Mouse (Mus musculus) CH12.LX (cell line): Measurements from ENCODE around the gene Actn4. TPM values are rescaled to one million over a fixed set of nuclear protein-coding genes. Genes with fewer than 3 reads are reported as not detected.

Experiments used
- DNase-seq: peaks from one replicate; pipeline ENCODE4 v3.0.0-alpha.2; 2013; ENCODE audit errors: extremely low read depth
- H3K27ac ChIP-seq: 2 replicates; pipeline ENCODE4 v1.5.1; 2012; ENCODE audit warnings: low read depth, mild to moderate bottlenecking, control low read depth, moderate library complexity; ENCODE audit not compliant: insufficient read depth
- H3K27me3 ChIP-seq: replicated peaks from 2 replicates; pipeline ENCODE3; 2012; ENCODE audit warnings: inconsistent platforms
- H3K36me3 ChIP-seq, 2 experiments: replicated peaks in 1 of 2; 2 replicates each; pipeline versions ENCODE3 to v1.6.1; 2012; ENCODE audit warnings: inconsistent platforms in 1 of 2, low read length in 1 of 2, mild to moderate bottlenecking in 1 of 2, mixed read lengths in 1 of 2, moderate library complexity in 1 of 2; ENCODE audit not compliant: control insufficient read depth in 1 of 2, insufficient read depth in 1 of 2
- H3K4me1 ChIP-seq, 2 experiments: 2 replicates each; pipeline ENCODE4 v1.6.1; 2012; ENCODE audit warnings: inconsistent platforms in 1 of 2, moderate library complexity in 1 of 2; ENCODE audit not compliant: insufficient read depth in 2 of 2, control insufficient read depth in 1 of 2
- H3K4me2 ChIP-seq: 2 replicates; pipeline ENCODE4 v1.6.1; 2012; ENCODE audit warnings: low read depth, mild to moderate bottlenecking, control low read depth; ENCODE audit not compliant: poor library complexity, insufficient read depth, severe bottlenecking
- H3K4me3 ChIP-seq, 3 experiments: fragments of 150-350 bp in 1 of 3; sonication (generic) in 1 of 3; replicated peaks in 1 of 3; 2 replicates each; pipeline versions ENCODE3 to v1.5.1; 2011 to 2012; ENCODE audit warnings: low read depth in 2 of 3, low read length in 2 of 3, mild to moderate bottlenecking in 2 of 3, moderate library complexity in 2 of 3, control low read depth in 1 of 3, improper control_type of control experiment in 1 of 3, inconsistent platforms in 1 of 3, mixed read lengths in 1 of 3; ENCODE audit not compliant: poor library complexity in 1 of 3
- H3K79me2 ChIP-seq: replicated peaks from 2 replicates; pipeline ENCODE4 v1.6.1; 2012; ENCODE audit warnings: mild to moderate bottlenecking, moderate library complexity; ENCODE audit not compliant: control insufficient read depth, poor library complexity, insufficient read depth, severe bottlenecking; ENCODE audit errors: extremely low read depth
- H3K9ac ChIP-seq: 2 replicates; pipeline ENCODE4 v1.6.1; 2012; ENCODE audit warnings: low read depth, mild to moderate bottlenecking, control low read depth, moderate library complexity; ENCODE audit not compliant: insufficient read depth
- H3K9me3 ChIP-seq: replicated peaks from 2 replicates; pipeline ENCODE3; 2012; ENCODE audit warnings: low read length, inconsistent platforms, mixed read lengths
- BHLHE40 ChIP-seq: IDR thresholded peaks from 2 replicates; pipeline ENCODE4 v1.6.1; 2011; ENCODE audit warnings: mild to moderate bottlenecking, low read depth, low read length, improper control_type of control experiment
- CHD1 ChIP-seq: IDR thresholded peaks from 2 replicates; pipeline ENCODE4 v1.6.1; 2012; ENCODE audit warnings: low read depth, low read length, improper control_type of control experiment, inconsistent platforms
- CTCF ChIP-seq, 2 experiments: IDR thresholded peaks in 1 of 2; conservative IDR thresholded peaks in 1 of 2; 2 replicates each; pipeline ENCODE4 v1.5.1; 2011 to 2012; ENCODE audit warnings: low read depth in 2 of 2, low read length in 2 of 2, improper control_type of control experiment in 1 of 2, inconsistent platforms in 1 of 2, mild to moderate bottlenecking in 1 of 2, moderate library complexity in 1 of 2
- E2F4 ChIP-seq: IDR thresholded peaks from 2 replicates; pipeline ENCODE4 v1.6.1; 2011; ENCODE audit warnings: low read depth, low read length, improper control_type of control experiment; ENCODE audit not compliant: insufficient replicate concordance
- ELF1 ChIP-seq: IDR thresholded peaks from 2 replicates; pipeline ENCODE4 v1.6.1; 2014; ENCODE audit warnings: low read depth, mild to moderate bottlenecking, inconsistent platforms, low read length, improper control_type of control experiment
- EP300 ChIP-seq: IDR thresholded peaks from 2 replicates; pipeline ENCODE4 v1.6.1; 2011; ENCODE audit warnings: low read length, improper control_type of control experiment
- ETS1 ChIP-seq: conservative IDR thresholded peaks from 2 replicates; pipeline ENCODE4 v1.6.1; 2012; ENCODE audit warnings: low read depth, mild to moderate bottlenecking, inconsistent platforms, low read length, improper control_type of control experiment, moderate library complexity
- GABPA ChIP-seq: IDR thresholded peaks from 2 replicates; pipeline ENCODE4 v1.6.1; 2012; ENCODE audit warnings: low read depth, low read length, improper control_type of control experiment, inconsistent platforms; ENCODE audit not compliant: insufficient replicate concordance
- HCFC1 ChIP-seq: IDR thresholded peaks from 2 replicates; pipeline ENCODE4 v1.6.1; 2012; ENCODE audit warnings: low read depth, mild to moderate bottlenecking, inconsistent platforms, low read length, improper control_type of control experiment
- IRF4 ChIP-seq: IDR thresholded peaks from 2 replicates; pipeline ENCODE4 v1.6.1; 2014; ENCODE audit warnings: low read depth, mild to moderate bottlenecking, inconsistent platforms, low read length, improper control_type of control experiment
- JUN ChIP-seq: IDR thresholded peaks from 2 replicates; pipeline ENCODE4 v1.6.1; 2011; ENCODE audit warnings: low read depth, mild to moderate bottlenecking, low read length, improper control_type of control experiment, moderate library complexity; ENCODE audit not compliant: insufficient read depth
- JUND ChIP-seq: conservative IDR thresholded peaks from 2 replicates; pipeline ENCODE4 v1.6.1; 2011; ENCODE audit warnings: low read depth, low read length, improper control_type of control experiment
- KAT2A ChIP-seq: IDR thresholded peaks from 2 replicates; pipeline ENCODE4 v1.6.1; 2012; ENCODE audit warnings: low read length, improper control_type of control experiment, inconsistent platforms; ENCODE audit not compliant: insufficient replicate concordance
- MAFK ChIP-seq: IDR thresholded peaks from 2 replicates; pipeline ENCODE4 v1.6.1; 2011; ENCODE audit warnings: low read length, improper control_type of control experiment; ENCODE audit not compliant: insufficient replicate concordance
- MAX ChIP-seq: IDR thresholded peaks from 2 replicates; pipeline ENCODE4 v1.6.1; 2011; ENCODE audit warnings: low read length, improper control_type of control experiment
- MAZ ChIP-seq: IDR thresholded peaks from 2 replicates; pipeline ENCODE4 v1.6.1; 2012; ENCODE audit warnings: low read depth, mild to moderate bottlenecking, inconsistent platforms, low read length, improper control_type of control experiment, moderate library complexity
- MYC ChIP-seq: IDR thresholded peaks from 2 replicates; pipeline ENCODE4 v1.6.1; 2011; ENCODE audit warnings: low read depth, mild to moderate bottlenecking, improper control_type of control experiment, low read length
- NELFE ChIP-seq: IDR thresholded peaks from 2 replicates; pipeline ENCODE4 v1.6.1; 2011; ENCODE audit warnings: low read depth, low read length, improper control_type of control experiment
- NRF1 ChIP-seq: IDR thresholded peaks from 2 replicates; pipeline ENCODE4 v1.6.1; 2014; ENCODE audit warnings: low read depth, mild to moderate bottlenecking, inconsistent platforms, low read length, improper control_type of control experiment, moderate library complexity
- PAX5 ChIP-seq: IDR thresholded peaks from 2 replicates; pipeline ENCODE4 v1.6.1; 2012; ENCODE audit warnings: low read length, inconsistent platforms, mixed read lengths
- POLR2A ChIP-seq: IDR thresholded peaks from 2 replicates; pipeline ENCODE4 v1.6.1; 2011; ENCODE audit warnings: low read depth, mild to moderate bottlenecking, improper control_type of control experiment, low read length
- RAD21 ChIP-seq: IDR thresholded peaks from 2 replicates; pipeline ENCODE4 v1.6.1; 2011; ENCODE audit warnings: low read depth, mild to moderate bottlenecking, low read length, improper control_type of control experiment, moderate library complexity
- SIN3A ChIP-seq: IDR thresholded peaks from 2 replicates; pipeline ENCODE4 v1.6.1; 2012; ENCODE audit warnings: low read length, improper control_type of control experiment, inconsistent platforms
- SMC3 ChIP-seq: IDR thresholded peaks from 2 replicates; pipeline ENCODE4 v1.6.1; 2011; ENCODE audit warnings: low read depth, low read length, improper control_type of control experiment
- TBP ChIP-seq: conservative IDR thresholded peaks from 2 replicates; pipeline ENCODE4 v1.6.1; 2011; ENCODE audit warnings: low read depth, low read length, improper control_type of control experiment
- TCF12 ChIP-seq: IDR thresholded peaks from 2 replicates; pipeline ENCODE4 v1.6.1; 2014; ENCODE audit warnings: low read depth, mild to moderate bottlenecking, inconsistent platforms, low read length, improper control_type of control experiment
- UBTF ChIP-seq: IDR thresholded peaks from 2 replicates; pipeline ENCODE4 v1.6.1; 2012; ENCODE audit warnings: low read depth, mild to moderate bottlenecking, inconsistent platforms, low read length, improper control_type of control experiment, moderate library complexity
- USF1 ChIP-seq: IDR thresholded peaks from 2 replicates; pipeline ENCODE4 v1.6.1; 2014; ENCODE audit warnings: low read depth, mild to moderate bottlenecking, inconsistent platforms, low read length, improper control_type of control experiment
- USF2 ChIP-seq: conservative IDR thresholded peaks from 2 replicates; pipeline ENCODE4 v1.6.1; 2011; ENCODE audit warnings: low read depth, low read length, improper control_type of control experiment
- ZC3H11A ChIP-seq: IDR thresholded peaks from 2 replicates; pipeline ENCODE4 v1.6.1; 2012; ENCODE audit warnings: low read depth, mild to moderate bottlenecking, inconsistent platforms, low read length, improper control_type of control experiment
- ZKSCAN1 ChIP-seq: IDR thresholded peaks from 2 replicates; pipeline ENCODE4 v1.6.1; 2012; ENCODE audit warnings: low read depth, inconsistent platforms, low read length, improper control_type of control experiment, borderline replicate concordance
- ZMIZ1 ChIP-seq: IDR thresholded peaks from 2 replicates; pipeline ENCODE4 v1.6.1; 2012; ENCODE audit warnings: low read depth, mild to moderate bottlenecking, inconsistent platforms, low read length, improper control_type of control experiment
- ZNF384 ChIP-seq: IDR thresholded peaks from 2 replicates; pipeline ENCODE4 v1.6.1; 2012; ENCODE audit warnings: low read depth, low read length, improper control_type of control experiment, inconsistent platforms
- dilution Hi-C: fragments of 300-500 bp; cut with MboI; formaldehyde crosslinking; loops from 2 replicates; pipeline ENCODE4 v1.14.3; 2020; ENCODE audit warnings: low sequenced_read_pairs; ENCODE audit not compliant: extremely low pct_unique_long_range_greater_than_20kb, extremely low pct_ligation_motif_present
- in situ Hi-C: fragments of 300-500 bp; cut with MboI; formaldehyde crosslinking; loops from 3 replicates; pipeline ENCODE4 v1.14.3; 2019; ENCODE audit warnings: low sequenced_read_pairs, low pct_ligation_motif_present, low pct_unique_long_range_greater_than_20kb, mixed read lengths
- polyA plus RNA-seq: library from polyadenylated mRNA; unstranded; fragments of >175 nt; gene quantifications from 2 replicates; pipeline ENCODE4 v1.2.1, GENCODE M21; 2012; ENCODE audit warnings: low read depth; ENCODE audit not compliant: insufficient read length
- total RNA-seq, 2 experiments: library from RNA; depleted of rRNA; stranded (reverse); fragments of 300-350 nt in 1 of 2; fragments of >200 nt in 1 of 2; gene quantifications; 2 replicates each; pipeline ENCODE4 v1.2.3; 2012 to 2014

The Actn4 gene
- total and polyA plus RNA-seq, 3 experiments: 56.9 to 145 (median 63.4) TPM

GRCm38 (mm10) chr7:28982274-28983013 lies 20.3 kb upstream of the Actn4 start (continued):
- TF ChIP-seq GABPA (no peak), JUND (no peak), EP300 (peak; percentile 90), JUN (no peak), TBP (peak; percentile 84), IRF4 (peak; percentile 92), NRF1 (peak; percentile 23; the same call in 1 of the 2 replicates), BHLHE40 (peak; percentile 99), USF1 (no peak), ZKSCAN1 (no peak)

DNA sequence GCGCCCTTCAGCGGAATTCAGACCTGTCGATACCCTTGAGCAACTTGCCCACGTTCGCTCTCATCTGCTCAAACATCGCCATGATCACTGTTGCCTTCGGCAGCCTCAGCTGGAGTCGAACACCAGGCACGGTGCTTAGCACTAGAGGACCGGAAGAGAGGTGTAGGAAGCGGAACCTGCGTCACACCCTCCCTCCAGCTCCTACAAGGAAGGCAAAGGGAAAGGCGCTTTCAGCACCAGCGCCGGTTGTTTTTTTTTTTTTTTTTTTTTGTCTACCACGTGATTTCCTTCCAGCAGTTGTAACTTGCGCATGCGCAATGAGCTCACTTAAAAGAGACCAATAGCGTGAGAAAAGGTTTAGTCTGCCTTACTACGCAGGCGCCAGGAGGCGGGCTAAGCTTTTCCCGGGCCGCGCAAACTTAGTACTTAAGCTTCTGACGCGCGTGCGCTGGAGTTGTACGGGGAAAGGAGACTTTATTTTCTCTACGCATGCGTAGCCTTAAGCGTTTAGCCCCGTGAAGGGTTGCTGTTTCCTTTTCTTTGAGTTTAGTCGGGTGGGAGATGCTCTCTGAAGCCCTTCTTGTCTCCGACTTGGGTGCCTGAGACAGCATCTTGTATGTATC lies 19.6 kb upstream of the Actn4 start, which contains the start of the genes Eif3k and Map4k1:
Gene Eif3k, minus strand, starts transcription at position 214 of the 623 bp plus-strand sequence.
Gene Map4k1, plus strand, starts transcription at position 400 of the 623 bp plus-strand sequence.
- H3K4me3 ChIP-seq: peak within 1 kb of the TSS; percentile 84 to 99 (median 97)
- in situ Hi-C loops: no loop called here
- peak within 1 kb of the TSS; percentile 98 for H3K27ac ChIP-seq
- peaks cover 18 to 36% of the 10 kb centered on the region in 2 experiments for H3K4me1 ChIP-seq
- peak; percentile 100 for DNase-seq
- H3K4me2 ChIP-seq: peak within 1 kb of the TSS; percentile 33
- no peaks in the 10 kb centered on the region for H3K27me3 ChIP-seq
- dilution Hi-C loops: no loop called here
- peaks cover 59% of the 10 kb centered on the region for H3K79me2 ChIP-seq
- peak within 1 kb of the TSS; percentile 94 for H3K9ac ChIP-seq
- H3K36me3 ChIP-seq: peaks cover 44 to 55% of the 10 kb centered on the region in 2 experiments
- no peaks in the 10 kb centered on the region for H3K9me3 ChIP-seq
- no peak for TF ChIP-seq CTCF (conservative IDR thresholded peaks at IDR 0.05 in 1 of 2, IDR thresholded peaks at IDR 0.05 in 1 of 2; ENCODE audit: low read depth in 2 of 2, low read length in 2 of 2)
- peak; percentile 61 for TF ChIP-seq TCF12
- TF ChIP-seq GABPA: no peak
- no peak for TF ChIP-seq RAD21
- TF ChIP-seq ZC3H11A: no peak
- peak; percentile 95 for TF ChIP-seq MAX
- TF ChIP-seq KAT2A: 0 out of 2 replicates have a peak, but pooled peaks have one; percentile 68
- no peak; the same call in 1 of the 2 replicates for TF ChIP-seq IRF4
- TF ChIP-seq SIN3A: peak; percentile 93
- TF ChIP-seq MYC: peak; percentile 84
- TF ChIP-seq USF2: peak; percentile 94
- TF ChIP-seq PAX5: no peak
- TF ChIP-seq NRF1: peak; percentile 99
- peak; percentile 94 for TF ChIP-seq ELF1
- TF ChIP-seq MAFK: 0 out of 2 replicates have a peak, but pooled peaks have one; percentile 41
- TF ChIP-seq ZNF384: peak; percentile 100
- TF ChIP-seq ZKSCAN1: no peak; the same call in 1 of the 2 replicates
- peak; percentile 97 for TF ChIP-seq E2F4
- TF ChIP-seq UBTF: peak; percentile 67; the same call in 1 of the 2 replicates
- no peak; the same call in 1 of the 2 replicates for TF ChIP-seq MAZ
- TF ChIP-seq TBP: peak; percentile 77
- no peak for TF ChIP-seq ZMIZ1
- TF ChIP-seq EP300: no peak
- TF ChIP-seq ETS1: peak; percentile 65
- peak; percentile 89 for TF ChIP-seq HCFC1
- TF ChIP-seq USF1: peak; percentile 94
- peak; percentile 87 for TF ChIP-seq POLR2A
- peak; percentile 91 for TF ChIP-seq NELFE
- TF ChIP-seq SMC3: no peak
- TF ChIP-seq JUND: no peak
- TF ChIP-seq CHD1: no peak
- no peak for TF ChIP-seq JUN
